Mouse (Mus musculus): Measurements from ENCODE around the gene Rsrc2. TPM values are rescaled to one million over a fixed set of nuclear protein-coding genes. Genes with fewer than 3 reads are reported as not detected.

Gene Rsrc2
- polyA plus RNA-seq, 1 experiment: 155 TPM

DNA sequence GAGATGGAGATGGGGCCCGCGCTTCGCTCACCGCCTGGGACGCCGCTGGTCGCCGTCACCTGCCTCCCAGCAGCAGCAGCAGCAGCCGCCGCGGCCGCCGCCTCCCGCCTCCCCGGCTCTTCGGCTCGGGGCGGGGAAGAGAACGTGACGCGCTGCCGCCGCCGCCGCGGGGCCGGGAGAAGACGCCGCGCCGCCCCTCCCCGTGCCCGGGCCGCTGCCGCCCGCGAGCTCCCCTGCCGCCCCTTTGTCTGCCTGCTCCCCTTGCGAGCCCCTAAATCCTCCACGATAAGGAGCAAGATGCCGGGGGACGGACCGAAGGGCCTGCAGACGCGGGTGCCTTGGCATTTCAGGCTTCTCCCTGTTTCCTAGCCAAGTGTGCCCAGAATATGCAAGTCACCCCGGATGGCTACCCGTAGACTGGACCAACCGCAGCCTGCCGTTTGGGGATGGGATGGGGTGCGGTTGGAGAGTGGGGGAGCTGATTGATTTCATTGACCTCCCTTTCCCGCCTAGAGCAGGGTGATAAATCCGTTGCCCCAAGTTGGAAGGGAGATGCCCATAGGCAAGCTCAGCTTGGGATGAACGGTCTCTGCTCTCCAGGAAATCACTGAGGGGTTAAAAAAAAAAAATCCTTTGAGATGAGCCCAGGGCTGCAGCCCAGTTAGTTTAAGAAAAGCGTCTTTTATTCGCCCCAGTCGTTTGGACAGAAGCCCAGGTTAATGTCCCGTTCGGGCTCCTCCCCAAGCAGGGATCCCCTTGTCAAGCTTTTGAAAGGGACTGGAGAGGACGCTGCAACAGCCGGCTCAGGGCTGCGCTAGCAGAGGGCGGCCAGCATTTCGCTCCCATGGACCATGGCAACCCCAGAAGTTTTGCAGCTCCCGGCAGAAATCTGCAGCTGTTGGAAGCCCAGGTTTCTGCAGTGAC, 64.7 kb downstream of the Rsrc2 start, which contains the start of gene Clip1:
TSS of gene Clip1 (minus strand) at position 398 of the 924 bp plus-strand sequence.
- Histone ChIP-seq H3K27ac (ENCODE audit: control insufficient read depth, insufficient read depth, low read depth, low read length, poor library complexity) (peak within 1 kb of the TSS; percentile 98), H3K4me3 (replicated peaks; ENCODE audit: control insufficient read depth, low read depth, low read length) (peak within 1 kb of the TSS; percentile 87), H3K4me1 (ENCODE audit: control insufficient read depth, insufficient read depth, low read length) (peaks cover 5% of the 10 kb centered on the region; the same call in 1 of the 2 replicates)
- WGBS: 1% methylated on average over 63 of the region's 64 CpGs
- peak; percentile 31; the same call in 1 of the 2 replicates for TF ChIP-seq POLR2A (IDR thresholded peaks at IDR 0.05; ENCODE audit: borderline replicate concordance, control insufficient read depth, low read depth, low read length)
- TF ChIP-seq CTCF (IDR thresholded peaks at IDR 0.05; ENCODE audit: control insufficient read depth, insufficient read depth, low read length): no peak

- WGBS: under 1% methylated on average over 92 of the region's 92 CpGs
- H3K27ac ChIP-seq (ENCODE audit: control insufficient read depth, insufficient read depth, low read depth, low read length, poor library complexity): peak overlapping the region; percentile 98
- peaks cover 5% of the 10 kb centered on the region; the same call in 1 of the 2 replicates for H3K4me1 ChIP-seq (ENCODE audit: control insufficient read depth, insufficient read depth, low read length)
- TF ChIP-seq CTCF (IDR thresholded peaks at IDR 0.05; ENCODE audit: control insufficient read depth, insufficient read depth, low read length) (no peak), POLR2A (IDR thresholded peaks at IDR 0.05; ENCODE audit: borderline replicate concordance, control insufficient read depth, low read depth, low read length) (no peak)
- peak overlapping the region; percentile 87 for H3K4me3 ChIP-seq (replicated peaks; ENCODE audit: control insufficient read depth, low read depth, low read length)
These were observed 65.6 kb downstream of the Rsrc2 start for GRCm38 (mm10) chr5:123683377-123684220.

DNA sequence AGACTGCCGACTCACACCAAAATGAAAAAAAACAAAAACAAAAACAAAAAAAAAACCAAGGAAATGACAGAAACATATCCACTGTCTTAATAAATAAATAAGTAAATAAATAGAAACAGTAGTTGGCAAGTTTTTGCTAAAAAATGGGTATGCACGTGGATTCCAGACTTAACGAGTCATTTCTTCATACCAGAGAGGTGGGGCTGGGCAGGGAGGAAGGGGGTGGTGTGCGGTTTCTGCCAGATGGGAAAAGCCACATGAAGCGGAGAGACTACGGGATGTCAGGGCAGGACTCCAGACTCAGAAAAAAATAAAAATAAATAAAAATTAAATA, 66.2 kb downstream of the Rsrc2 start:
- Histone ChIP-seq H3K4me1 (ENCODE audit: control insufficient read depth, insufficient read depth, low read length) (peaks cover 5% of the 10 kb centered on the region; the same call in 1 of the 2 replicates), H3K27ac (ENCODE audit: control insufficient read depth, insufficient read depth, low read depth, low read length, poor library complexity) (no peak overlapping the region; the same call in 1 of the 2 replicates), H3K4me3 (replicated peaks; ENCODE audit: control insufficient read depth, low read depth, low read length) (peak overlapping the region; percentile 56)
- WGBS: 0% methylated on average over 6 of the region's 6 CpGs
- TF ChIP-seq CTCF (IDR thresholded peaks at IDR 0.05; ENCODE audit: control insufficient read depth, insufficient read depth, low read length) (no peak), POLR2A (IDR thresholded peaks at IDR 0.05; ENCODE audit: borderline replicate concordance, control insufficient read depth, low read depth, low read length) (no peak)

GRCm38 (mm10) chr5:123682372-123682771, 66.8 kb downstream of the Rsrc2 start:
- no peak for TF ChIP-seq CTCF (IDR thresholded peaks at IDR 0.05; ENCODE audit: control insufficient read depth, insufficient read depth, low read length)
- no peak for TF ChIP-seq POLR2A (IDR thresholded peaks at IDR 0.05; ENCODE audit: borderline replicate concordance, control insufficient read depth, low read depth, low read length)
- WGBS: 2% methylated on average over 4 of the region's 4 CpGs
- peak overlapping the region; percentile 3 for H3K4me3 ChIP-seq (replicated peaks; ENCODE audit: control insufficient read depth, low read depth, low read length)
- H3K4me1 ChIP-seq (ENCODE audit: control insufficient read depth, insufficient read depth, low read length): peaks cover 5% of the 10 kb centered on the region; the same call in 1 of the 2 replicates
- peak overlapping the region; percentile 33; the same call in 1 of the 2 replicates for H3K27ac ChIP-seq (ENCODE audit: control insufficient read depth, insufficient read depth, low read depth, low read length, poor library complexity)

GRCm38 (mm10) chr5:123679546-123680263, 69.5 kb downstream of the Rsrc2 start:
- H3K4me1 ChIP-seq (ENCODE audit: control insufficient read depth, insufficient read depth, low read length): peaks cover 5% of the 10 kb centered on the region; the same call in 1 of the 2 replicates

GRCm38 (mm10) chr5:123679106-123679505, 70.1 kb downstream of the Rsrc2 start:
- peaks cover 5% of the 10 kb centered on the region; the same call in 1 of the 2 replicates for H3K4me1 ChIP-seq (ENCODE audit: control insufficient read depth, insufficient read depth, low read length)
- H3K4me3 ChIP-seq (replicated peaks; ENCODE audit: control insufficient read depth, low read depth, low read length): no peak overlapping the region
- 33% methylated on average over 3 of the region's 3 CpGs for WGBS
- no peak for TF ChIP-seq CTCF (IDR thresholded peaks at IDR 0.05; ENCODE audit: control insufficient read depth, insufficient read depth, low read length)
- no peak for TF ChIP-seq POLR2A (IDR thresholded peaks at IDR 0.05; ENCODE audit: borderline replicate concordance, control insufficient read depth, low read depth, low read length)
- H3K27ac ChIP-seq (ENCODE audit: control insufficient read depth, insufficient read depth, low read depth, low read length, poor library complexity): no peak overlapping the region

More at GRCm38 (mm10) chr5:123679546-123680263, 69.5 kb downstream of the Rsrc2 start:
- WGBS: 63% methylated on average over 5 of the region's 5 CpGs
- Histone ChIP-seq H3K4me3 (replicated peaks; ENCODE audit: control insufficient read depth, low read depth, low read length) (no peak overlapping the region), H3K27ac (ENCODE audit: control insufficient read depth, insufficient read depth, low read depth, low read length, poor library complexity) (no peak overlapping the region)
- no peak for TF ChIP-seq POLR2A (IDR thresholded peaks at IDR 0.05; ENCODE audit: borderline replicate concordance, control insufficient read depth, low read depth, low read length)
- no peak for TF ChIP-seq CTCF (IDR thresholded peaks at IDR 0.05; ENCODE audit: control insufficient read depth, insufficient read depth, low read length)

Other genes with a start within 250 kb of the Rsrc2 start
- gene B3gnt4, start 239.0 kb downstream of the Rsrc2 start, polyA plus RNA-seq (2011; ENCODE audit: insufficient read depth, insufficient read length, low replicate concordance, missing spikeins): not detected in 2 replicates
- 26.6 and 36.7 TPM in 2 replicates for gene Diablo, start 225.2 kb downstream of the Rsrc2 start, polyA plus RNA-seq (2011; ENCODE audit: insufficient read depth, insufficient read length, low replicate concordance, missing spikeins)
- gene Gm49027, start 223.9 kb downstream of the Rsrc2 start, polyA plus RNA-seq (2011; ENCODE audit: insufficient read depth, insufficient read length, low replicate concordance, missing spikeins): 1.3 TPM in 1 of 2 replicates, not detected in the other
- gene Vps33a, start 176.4 kb downstream of the Rsrc2 start, polyA plus RNA-seq (2011; ENCODE audit: insufficient read depth, insufficient read length, low replicate concordance, missing spikeins): 12.4 and 29.0 TPM in 2 replicates
- 11.7 and 29.8 TPM in 2 replicates for gene Clip1, start 64.8 kb downstream of the Rsrc2 start, polyA plus RNA-seq (2011; ENCODE audit: insufficient read depth, insufficient read length, low replicate concordance, missing spikeins)
- gene Zcchc8, start 28.3 kb downstream of the Rsrc2 start, polyA plus RNA-seq (2011; ENCODE audit: insufficient read depth, insufficient read length, low replicate concordance, missing spikeins): 49.3 and 59.7 TPM in 2 replicates
- 34.2 and 35.7 TPM in 2 replicates for gene Kntc1, start 302 bp upstream of the Rsrc2 start, polyA plus RNA-seq (2011; ENCODE audit: insufficient read depth, insufficient read length, low replicate concordance, missing spikeins)
- 3.6 TPM in 1 of 2 replicates, not detected in the other for gene Hcar2, start 116.1 kb upstream of the Rsrc2 start, polyA plus RNA-seq (2011; ENCODE audit: insufficient read depth, insufficient read length, low replicate concordance, missing spikeins)
- not detected in 2 replicates for gene Hcar1, start 130.6 kb upstream of the Rsrc2 start, polyA plus RNA-seq (2011; ENCODE audit: insufficient read depth, insufficient read length, low replicate concordance, missing spikeins)
- 28.4 and 41.1 TPM in 2 replicates for gene Denr, start 157.8 kb upstream of the Rsrc2 start, polyA plus RNA-seq (2011; ENCODE audit: insufficient read depth, insufficient read length, low replicate concordance, missing spikeins)
- 6.9 TPM in 1 of 2 replicates, not detected in the other for gene Gm43518, start 178.0 kb upstream of the Rsrc2 start, polyA plus RNA-seq (2011; ENCODE audit: insufficient read depth, insufficient read length, low replicate concordance, missing spikeins)
- 6.0 and 10.6 TPM in 2 replicates for gene Ccdc62, start 181.3 kb upstream of the Rsrc2 start, polyA plus RNA-seq (2011; ENCODE audit: insufficient read depth, insufficient read length, low replicate concordance, missing spikeins)
- 25.5 and 53.6 TPM in 2 replicates for gene Hip1r, start 224.2 kb upstream of the Rsrc2 start, polyA plus RNA-seq (2011; ENCODE audit: insufficient read depth, insufficient read length, low replicate concordance, missing spikeins)